Mouse (Mus musculus): ENCODE data around the gene Mpg.

Gene Mpg

DNA sequence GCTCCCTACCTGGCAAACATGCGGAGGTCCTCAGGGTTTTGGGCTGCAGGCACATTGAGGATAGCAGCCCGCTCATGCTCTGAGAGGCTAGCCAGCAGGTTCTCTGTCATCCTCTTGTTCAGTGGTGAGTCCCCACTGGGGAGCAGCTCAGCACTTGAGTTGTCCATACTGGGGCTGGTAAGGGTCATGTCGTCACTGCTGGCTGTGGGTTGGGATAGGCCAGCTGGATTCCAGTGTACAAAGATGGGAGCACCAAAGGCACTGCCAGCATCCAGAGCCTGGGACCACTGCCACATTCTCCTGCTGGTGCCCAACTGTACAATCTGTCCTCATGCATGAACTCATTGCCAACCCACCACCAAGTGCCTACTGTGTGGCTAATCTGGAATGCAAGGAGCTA is 7.6 kb downstream of the Mpg start:
- DNase-seq: no peak

- no peak for DNase-seq
Observed at GRCm38 (mm10) chr11:32234816-32235485, 8.6 kb downstream of the Mpg start.

GRCm38 (mm10) chr11:32235646-32236045 is 9.3 kb downstream of the Mpg start:
- no peak for DNase-seq

GRCm38 (mm10) chr11:32236132-32236531 is 9.8 kb downstream of the Mpg start:
- DNase-seq: no peak

DNA sequence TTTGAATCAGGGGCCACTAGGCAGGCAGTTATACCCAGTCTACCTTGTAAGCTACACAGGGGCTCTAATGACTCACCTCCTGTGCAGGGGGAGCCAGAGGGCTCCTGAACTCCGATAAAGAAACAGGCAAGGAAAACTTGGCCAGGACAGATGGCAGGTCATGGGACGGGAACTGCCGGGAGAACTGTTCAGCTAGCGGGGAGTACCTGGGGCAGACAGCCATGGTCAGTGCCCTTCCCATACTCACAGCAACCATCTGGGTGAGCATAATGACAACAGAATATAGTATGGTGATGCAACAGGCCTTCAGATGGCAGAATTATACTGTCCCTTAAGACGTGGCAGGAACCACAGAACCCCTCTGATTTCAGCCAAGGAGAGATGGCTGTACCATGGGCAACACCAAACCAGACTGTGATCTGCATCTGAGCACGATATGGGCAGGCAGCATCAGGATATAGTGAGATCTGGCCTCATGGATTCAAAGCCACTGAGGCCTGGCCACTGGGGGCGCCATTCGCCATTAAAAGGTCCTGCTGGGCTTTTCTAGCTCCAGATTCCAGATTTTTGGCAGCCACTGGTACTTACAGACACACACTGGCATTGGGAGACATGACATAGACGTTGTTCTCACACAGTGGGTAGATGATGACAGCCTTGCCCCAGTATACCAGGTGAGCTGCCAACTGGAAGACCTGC is 10.6 kb downstream of the Mpg start:
- peak in 1 of 2 experiments; percentile 26 for DNase-seq

- DNase-seq: no peak
Observed at GRCm38 (mm10) chr11:32237411-32237795, 11.1 kb downstream of the Mpg start.

GRCm38 (mm10) chr11:32238093-32238860 is 12.0 kb downstream of the Mpg start:
- peak; percentile 70 to 77 for DNase-seq

DNA sequence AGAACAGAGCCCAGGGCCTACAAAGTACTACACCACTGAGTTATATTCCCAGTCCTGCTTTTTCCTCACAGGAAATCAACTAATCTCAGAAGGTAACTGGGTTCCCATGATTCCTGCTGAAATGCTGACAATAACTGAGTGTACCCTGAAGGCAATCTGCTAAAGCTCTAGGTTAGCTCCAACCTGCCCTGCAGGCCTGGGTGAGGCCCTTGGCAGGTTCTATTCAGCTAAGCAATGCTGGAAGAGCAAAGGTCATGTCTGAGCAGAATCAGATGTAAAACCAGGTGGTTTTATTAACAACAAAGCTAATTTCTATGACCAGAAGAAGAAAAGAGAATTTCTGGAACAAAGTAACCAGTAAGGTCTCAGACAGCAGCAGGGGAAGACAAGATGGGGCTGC is 15.1 kb downstream of the Mpg start:
- DNase-seq: no peak

GRCm38 (mm10) chr11:32242209-32242608 is 15.9 kb downstream of the Mpg start:
- DNase-seq: no peak

DNA sequence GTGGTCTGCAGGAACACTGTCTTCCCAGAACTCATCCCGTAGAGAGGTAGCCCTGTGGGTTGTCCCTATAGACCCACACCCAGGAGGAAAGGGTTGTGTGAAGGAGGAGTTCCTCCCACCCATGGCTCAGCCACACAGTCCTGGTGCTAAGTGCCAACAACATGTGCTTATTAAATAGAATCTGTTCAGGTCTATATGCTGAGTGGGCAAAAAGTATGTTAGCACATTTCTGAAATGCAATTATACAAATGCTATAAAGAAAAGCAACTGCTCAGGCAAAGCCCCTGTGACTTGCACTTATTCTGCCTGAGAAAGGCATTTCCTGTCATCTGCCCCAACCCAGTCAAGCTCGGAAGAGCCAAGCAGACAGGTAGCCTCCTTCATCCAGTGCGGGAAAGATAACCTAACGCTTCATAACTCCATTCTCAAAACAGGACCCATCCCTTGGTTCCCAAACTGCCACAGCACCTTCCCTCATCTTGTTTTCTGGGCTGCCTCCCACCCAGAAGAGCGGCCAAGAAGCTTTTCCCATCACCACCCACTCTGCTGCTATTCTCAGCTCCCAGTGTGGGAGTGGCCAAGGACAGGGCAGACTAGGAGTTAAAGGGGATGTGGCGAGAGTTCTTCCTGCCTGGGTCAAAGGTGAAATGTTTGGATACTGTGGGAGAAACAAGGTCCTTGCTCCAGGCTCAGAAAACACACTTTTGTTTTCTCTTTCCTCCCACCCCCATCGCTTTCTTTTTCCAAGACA is 17.1 kb downstream of the Mpg start:
- DNase-seq: no peak

DNA sequence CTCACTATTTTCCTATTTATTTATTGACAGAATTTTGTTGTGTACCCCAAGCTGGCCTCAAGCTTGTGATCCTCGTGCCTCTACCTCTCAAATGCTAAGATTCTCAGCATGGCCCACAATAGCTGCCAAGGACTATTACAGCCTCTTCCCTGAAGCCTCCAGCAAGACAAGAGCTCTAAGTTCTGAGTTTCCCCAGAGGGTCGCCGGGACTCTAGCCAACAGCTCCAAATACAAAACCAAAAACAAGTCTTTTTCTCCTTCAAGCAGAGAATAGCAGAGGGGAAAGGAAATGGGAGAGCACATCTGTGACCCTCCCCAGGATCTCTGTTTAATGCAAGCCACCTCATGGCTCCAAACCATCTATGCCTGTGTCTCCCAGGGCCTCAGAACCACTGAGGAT is 17.8 kb downstream of the Mpg start:
- DNase-seq: no peak

- no peak for DNase-seq
Observed at GRCm38 (mm10) chr11:32244617-32245016, 18.3 kb downstream of the Mpg start.

DNA sequence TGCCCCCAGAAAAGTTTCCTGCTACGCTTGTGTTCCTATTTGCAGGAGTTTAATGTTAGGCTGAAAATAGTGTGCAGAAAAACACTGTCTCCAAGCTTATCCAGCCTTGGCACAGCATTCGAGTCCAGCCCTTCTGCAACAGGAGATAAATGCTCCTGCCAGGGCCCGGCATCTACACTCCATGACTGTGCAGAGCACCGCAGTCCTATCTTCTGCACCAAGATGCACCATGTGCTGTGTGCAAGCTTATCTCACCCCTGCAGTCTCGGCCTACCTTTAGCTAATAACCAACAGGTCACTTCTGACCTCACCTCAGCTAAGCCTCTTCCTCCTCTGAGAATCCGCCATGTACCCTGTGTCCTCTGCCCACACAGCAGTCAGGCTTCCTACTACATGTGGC is 19.3 kb downstream of the Mpg start:
- no peak for DNase-seq

GRCm38 (mm10) chr11:32247068-32247467 is 20.8 kb downstream of the Mpg start:
- DNase-seq: peak; percentile 23 to 30

DNA sequence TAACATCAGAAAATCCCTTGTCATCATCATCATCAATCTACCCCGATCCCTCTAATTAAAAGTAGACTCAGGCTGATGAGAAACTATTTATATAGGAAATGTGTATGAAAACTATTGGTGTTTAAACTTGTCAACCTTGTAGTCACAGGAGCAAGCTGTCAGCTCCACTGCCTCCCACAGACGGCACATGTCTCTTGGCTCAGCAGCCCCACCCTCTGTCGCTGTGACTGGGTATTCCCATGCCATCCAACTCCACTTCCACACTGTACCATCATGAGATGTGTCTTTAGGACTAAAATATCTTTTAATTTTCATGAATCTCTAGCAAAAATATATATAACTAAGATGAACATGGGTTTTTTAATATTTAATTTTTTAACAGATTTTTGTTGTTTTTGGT is 22.0 kb downstream of the Mpg start:
- no peak for DNase-seq

DNA sequence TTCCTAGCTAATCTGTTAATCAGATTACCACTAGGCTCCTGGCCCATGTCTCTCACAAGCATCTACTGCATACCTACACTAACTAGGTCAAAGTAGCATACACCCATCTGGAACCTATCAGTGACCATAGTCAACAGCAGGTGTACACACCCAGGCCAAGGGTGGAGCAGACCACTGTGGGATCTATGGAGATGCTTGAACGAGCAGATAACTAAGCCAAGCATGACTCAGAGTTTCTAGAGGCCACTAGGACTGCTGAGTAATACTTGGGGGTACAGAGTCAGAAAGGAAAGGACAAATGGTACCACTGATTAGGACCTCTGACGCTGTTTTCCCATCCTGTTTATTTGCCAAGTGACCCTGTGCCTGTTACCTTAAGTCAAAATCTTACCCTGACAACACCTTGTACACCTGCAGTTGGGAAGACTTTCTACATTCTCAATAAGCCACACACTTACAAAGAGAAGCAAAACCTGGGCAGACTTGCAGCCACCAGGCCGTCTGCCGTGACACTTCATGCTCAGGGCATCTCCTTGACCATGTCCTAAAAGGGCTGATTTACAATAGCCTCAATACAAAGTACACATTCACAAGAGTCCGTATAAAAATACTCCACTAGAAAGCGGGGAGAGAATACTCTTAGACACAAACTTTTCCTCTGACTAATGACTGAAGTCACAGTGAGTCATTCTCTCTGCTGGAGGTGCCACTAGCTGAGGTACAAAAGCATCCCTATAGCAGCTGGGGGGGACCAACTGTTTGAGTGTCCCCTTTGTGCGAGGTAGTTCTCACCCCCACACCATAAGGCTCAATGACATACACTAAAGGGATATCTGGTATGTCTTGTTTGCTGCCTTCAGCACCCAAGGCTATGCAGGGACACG is 24.8 kb downstream of the Mpg start:
- no peak for DNase-seq

DNA sequence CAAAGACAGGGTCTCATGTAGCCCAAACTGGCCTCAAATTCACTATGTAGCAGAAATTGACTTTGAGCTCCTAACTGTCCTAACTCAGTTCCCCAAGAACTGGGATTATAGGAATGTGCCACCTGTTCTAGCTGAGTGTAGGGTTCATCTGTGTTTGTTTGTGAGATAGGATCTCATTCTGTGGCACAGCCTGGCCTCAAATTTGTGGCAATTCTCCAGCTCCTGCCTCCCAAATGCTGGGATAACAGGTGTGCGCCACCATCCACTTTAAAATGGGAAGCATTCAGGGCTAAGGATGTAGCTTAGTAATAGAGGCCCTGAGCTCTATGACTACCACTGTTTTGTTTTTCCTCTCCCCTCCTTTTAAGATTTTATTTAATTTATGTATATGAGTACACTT is 26.8 kb downstream of the Mpg start:
- no peak for DNase-seq

DNA sequence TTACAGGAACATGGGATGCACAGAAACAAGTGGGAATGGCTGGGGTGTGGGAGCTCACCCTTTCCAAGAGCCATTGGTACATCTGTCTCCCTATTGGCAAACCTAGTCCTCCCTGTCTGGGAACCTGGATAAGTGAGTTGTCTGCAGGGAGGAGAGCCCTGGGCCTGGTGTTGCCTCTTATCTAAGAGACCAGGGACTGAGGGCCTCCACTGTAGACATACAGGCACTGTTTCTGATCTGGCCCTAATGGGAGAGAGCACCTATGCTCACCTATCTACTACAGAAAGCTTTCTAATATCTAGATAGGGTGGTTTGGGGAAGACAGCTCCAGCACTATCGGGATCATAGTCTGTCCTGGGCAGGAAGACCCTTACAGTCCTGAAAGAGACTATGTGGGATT is 29.8 kb downstream of the Mpg start:
- no peak for DNase-seq

- DNase-seq: no peak
Observed at GRCm38 (mm10) chr11:32256566-32256965, 30.3 kb downstream of the Mpg start.

DNA sequence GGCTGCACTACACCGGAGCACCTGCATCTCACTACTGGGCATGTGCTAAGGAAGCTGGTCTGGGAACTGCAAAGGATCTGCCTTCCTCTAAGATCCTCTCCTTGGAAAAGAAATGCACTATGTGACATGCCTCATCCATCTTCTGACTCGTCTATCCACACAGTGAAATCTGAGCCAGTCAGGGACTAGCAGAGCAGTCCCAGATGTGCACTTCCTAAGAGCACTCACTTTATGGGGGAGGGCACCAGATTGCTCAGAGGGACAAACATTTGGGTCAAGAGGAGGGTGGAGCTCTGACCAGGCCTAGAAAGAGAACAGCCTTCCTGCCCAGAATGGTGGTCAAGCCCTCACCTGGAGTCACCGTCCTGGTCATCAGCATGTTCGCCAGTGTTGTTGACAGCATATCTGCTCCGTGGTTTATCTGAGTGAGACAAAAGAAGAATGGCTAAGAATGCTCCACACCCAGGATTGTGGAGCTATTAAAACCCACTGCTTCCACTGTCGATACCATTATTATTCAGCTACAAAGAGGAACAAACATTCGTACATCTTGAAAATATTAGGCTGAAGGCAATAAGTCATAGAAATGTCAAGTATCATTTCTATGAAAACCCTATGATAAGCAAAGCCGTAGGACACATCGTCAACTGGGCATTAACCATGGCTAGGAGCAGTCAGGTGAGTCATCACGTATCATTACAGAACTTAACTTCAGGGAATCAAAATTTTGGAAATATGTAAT is 36.5 kb downstream of the Mpg start:
- DNase-seq: no peak

GRCm38 (mm10) chr11:32265117-32265738 is 38.9 kb downstream of the Mpg start:
- DNase-seq: no peak
